Mouse (Mus musculus) cerebellum, adult 2 months (tissue): ENCODE measurements around the gene Cds1.

Experiments used
- CTCF ChIP-seq: fragments of 200-500 bp; IDR thresholded peaks from 2 replicates; pipeline ENCODE4 v1.5.1; 2011; ENCODE audit warnings: low read depth, mild to moderate bottlenecking, control low read depth, low read length, moderate library complexity, borderline replicate concordance; ENCODE audit not compliant: insufficient read depth
- POLR2A ChIP-seq: fragments of 200-500 bp; IDR thresholded peaks from 2 replicates; pipeline ENCODE4 v1.6.1; 2011; ENCODE audit warnings: low read length, control low read depth, borderline replicate concordance; ENCODE audit not compliant: insufficient read depth

- TF ChIP-seq POLR2A (no peak), CTCF (no peak)
These were observed 10.3 kb downstream of the Cds1 start for GRCm38 (mm10) chr5:101775262-101775661.
